Mouse (Mus musculus) ES-Bruce4 (cell line): ENCODE data around the gene Phf2.

ENCODE experiments used
- CTCF ChIP-seq: IDR thresholded peaks from one replicate; pipeline ENCODE4 v1.8.1; 2011; ENCODE audit warnings: low read depth, low read length
- EP300 ChIP-seq: IDR thresholded peaks from 2 replicates; pipeline ENCODE4 v1.6.1; 2011; ENCODE audit warnings: low read depth, low read length; ENCODE audit not compliant: insufficient read depth
- POLR2A ChIP-seq: IDR thresholded peaks from one replicate; pipeline ENCODE4 v1.8.1; 2011; ENCODE audit warnings: low read length; ENCODE audit not compliant: insufficient read depth

DNA sequence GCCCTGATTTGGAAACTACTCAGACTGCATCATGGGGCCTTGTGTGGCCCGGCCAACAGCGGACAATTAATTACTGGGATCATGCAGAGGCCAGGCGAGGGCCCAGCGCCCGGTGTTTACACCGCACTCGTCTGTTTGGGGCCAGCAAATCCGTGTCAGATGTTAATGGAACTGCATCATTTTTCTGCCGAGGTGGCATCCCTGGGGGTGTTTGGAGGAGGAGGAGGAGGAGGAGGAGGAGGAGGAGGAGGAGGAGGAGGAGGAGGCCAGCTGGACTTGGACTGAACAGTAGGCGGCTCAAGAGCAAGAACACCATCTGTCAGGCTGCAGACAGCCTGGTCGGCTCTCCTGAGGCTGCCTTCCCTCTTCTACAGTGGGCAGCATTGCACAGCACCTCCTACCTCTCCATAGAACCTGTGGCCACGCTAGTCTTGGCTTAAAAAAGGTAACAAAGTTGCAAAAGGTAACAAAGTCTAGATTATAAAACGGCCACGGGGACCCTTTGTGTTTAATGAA lies 72.6 kb downstream of the Phf2 start:
- TF ChIP-seq EP300 (no peak), CTCF (no peak), POLR2A (no peak)
